Mouse (Mus musculus): ENCODE measurements around the gene Vps8. TPM values are rescaled to one million over a fixed set of nuclear protein-coding genes. Genes with fewer than 3 reads are reported as not detected.

Vps8 gene
- polyA plus RNA-seq, 1 experiment from 2014 or later = 41.1 TPM

DNA sequence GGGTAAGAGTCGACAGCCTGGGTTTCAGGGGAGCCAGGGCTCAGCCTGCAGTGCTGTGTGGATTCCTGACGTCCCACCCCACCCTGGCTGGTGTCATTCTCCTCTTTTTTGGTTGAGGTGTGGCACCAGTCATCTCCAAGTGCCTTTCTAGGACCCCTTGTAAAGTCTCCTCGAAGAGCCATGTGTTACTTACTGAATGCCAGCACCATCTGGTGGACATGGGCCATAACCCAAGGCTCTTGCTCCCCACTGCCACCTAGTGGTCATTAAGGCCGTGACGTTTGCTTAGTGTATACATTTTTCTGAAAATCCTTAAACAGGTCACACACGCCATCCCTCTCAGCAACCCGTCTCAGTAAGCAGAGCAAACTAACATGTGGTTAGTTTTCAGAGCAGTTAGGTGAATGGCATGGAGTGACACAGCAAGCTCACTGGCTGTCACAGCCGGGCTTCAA, 10.3 kb upstream of the Vps8 start:
- 19% methylated on average over 8 of the region's 8 CpGs for WGBS
- Histone ChIP-seq H3K9me3 (ENCODE audit: control insufficient read depth, low read length) (no peaks in the 10 kb centered on the region), H3K4me2 (ENCODE audit: low read length) (no peak overlapping the region), H3K36me3 (ENCODE audit: control insufficient read depth, insufficient read depth, low read length) (no peaks in the 10 kb centered on the region), H3K27me3 (ENCODE audit: control insufficient read depth, insufficient read depth, low read length) (no peaks in the 10 kb centered on the region), H3K4me3 (replicated peaks; ENCODE audit: low read depth, low read length) (no peak overlapping the region), H3K27ac (replicated peaks; ENCODE audit: low read depth, low read length) (no peak overlapping the region), H3K9ac (replicated peaks; ENCODE audit: low read length) (no peak overlapping the region), H3K4me1 (ENCODE audit: control insufficient read depth, insufficient read depth, low read length) (no peaks in the 10 kb centered on the region)
- ATAC-seq (ENCODE audit: low FRiP score, low TSS enrichment) (peak; percentile 64; the same call in 1 of the 2 replicates), DNase-seq (peak; percentile 94)

DNA sequence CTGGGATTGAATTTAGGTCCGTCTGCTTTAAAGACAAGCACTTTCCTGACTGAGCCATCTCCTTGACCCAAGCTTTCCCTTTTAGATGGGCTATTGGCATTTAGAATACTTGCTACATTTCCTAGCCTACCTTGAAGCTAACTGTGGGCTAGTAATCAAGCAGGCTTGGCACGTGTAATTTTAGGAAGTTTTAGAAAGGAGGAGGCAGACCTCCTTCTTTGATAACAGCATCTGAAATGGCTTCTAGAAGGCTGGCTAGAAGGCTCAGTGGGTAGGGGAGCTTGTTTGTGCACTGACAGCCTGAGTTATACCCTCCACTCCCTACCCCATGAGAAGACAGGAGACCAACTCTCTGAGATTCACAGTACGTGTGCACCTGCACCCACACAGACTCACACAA, 9.1 kb upstream of the Vps8 start:
- H3K4me2 ChIP-seq (ENCODE audit: low read length) = no peak overlapping the region
- no peak overlapping the region for H3K27ac ChIP-seq (replicated peaks; ENCODE audit: low read depth, low read length)
- H3K27me3 ChIP-seq (ENCODE audit: control insufficient read depth, insufficient read depth, low read length) = no peaks in the 10 kb centered on the region
- no peaks in the 10 kb centered on the region for H3K9me3 ChIP-seq (ENCODE audit: control insufficient read depth, low read length)
- ATAC-seq (ENCODE audit: low FRiP score, low TSS enrichment) (no peak), DNase-seq (no peak)
- no peak overlapping the region for H3K9ac ChIP-seq (replicated peaks; ENCODE audit: low read length)
- H3K36me3 ChIP-seq (ENCODE audit: control insufficient read depth, insufficient read depth, low read length) = no peaks in the 10 kb centered on the region
- 87% methylated on average over 3 of the region's 3 CpGs for WGBS
- no peaks in the 10 kb centered on the region for H3K4me1 ChIP-seq (ENCODE audit: control insufficient read depth, insufficient read depth, low read length)
- H3K4me3 ChIP-seq (replicated peaks; ENCODE audit: low read depth, low read length) = no peak overlapping the region

DNA sequence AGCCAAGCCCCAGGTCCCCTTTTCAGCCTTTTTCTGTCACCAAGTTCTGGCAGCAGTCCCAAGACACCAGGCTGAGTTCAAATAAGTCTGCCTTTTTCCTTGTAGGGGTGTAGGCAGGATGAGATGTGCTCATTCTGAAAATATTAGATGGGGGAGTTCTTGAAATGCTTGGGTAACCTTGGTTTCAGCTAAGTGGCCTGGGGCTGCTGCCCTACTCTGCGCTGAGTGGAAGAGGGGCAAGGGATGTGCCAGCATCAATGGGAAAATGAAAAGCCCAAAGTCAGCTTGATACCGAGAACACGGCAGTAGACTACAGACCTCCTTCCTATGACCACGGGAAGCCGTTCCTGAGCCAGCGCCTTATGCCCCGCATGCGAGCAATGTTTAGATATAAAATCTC, 7.8 kb upstream of the Vps8 start:
- no peaks in the 10 kb centered on the region for H3K9me3 ChIP-seq (ENCODE audit: control insufficient read depth, low read length)
- no peak overlapping the region for H3K4me3 ChIP-seq (replicated peaks; ENCODE audit: low read depth, low read length)
- no peak overlapping the region for H3K9ac ChIP-seq (replicated peaks; ENCODE audit: low read length)
- H3K27ac ChIP-seq (replicated peaks; ENCODE audit: low read depth, low read length) = no peak overlapping the region
- H3K27me3 ChIP-seq (ENCODE audit: control insufficient read depth, insufficient read depth, low read length) = no peaks in the 10 kb centered on the region
- no peak for ATAC-seq (ENCODE audit: low FRiP score, low TSS enrichment)
- WGBS = 95% methylated on average over 8 of the region's 8 CpGs
- H3K36me3 ChIP-seq (ENCODE audit: control insufficient read depth, insufficient read depth, low read length) = no peaks in the 10 kb centered on the region
- H3K4me1 ChIP-seq (ENCODE audit: control insufficient read depth, insufficient read depth, low read length) = no peaks in the 10 kb centered on the region
- H3K4me2 ChIP-seq (ENCODE audit: low read length) = no peak overlapping the region
- no peak for DNase-seq

DNA sequence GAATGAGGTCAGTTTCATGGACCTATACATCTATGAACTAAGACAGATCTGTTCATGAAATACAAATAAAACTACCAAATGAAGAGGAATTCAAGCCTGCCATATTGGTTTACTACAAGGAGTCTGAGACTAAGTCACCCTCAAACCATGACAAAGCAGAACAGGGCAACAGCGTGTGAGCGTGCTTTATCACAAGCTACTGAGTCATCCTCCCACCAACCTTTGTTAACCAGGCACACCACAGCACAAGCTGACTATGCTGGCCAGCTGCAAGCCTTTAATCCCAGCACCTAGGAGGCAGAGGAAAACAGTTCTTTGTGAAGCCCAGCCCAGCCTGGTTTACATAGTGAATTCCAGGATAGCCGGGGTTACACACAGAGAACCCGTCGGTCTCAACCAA, 4.9 kb upstream of the Vps8 start:
- H3K27ac ChIP-seq (replicated peaks; ENCODE audit: low read depth, low read length) = no peak overlapping the region
- H3K4me3 ChIP-seq (replicated peaks; ENCODE audit: low read depth, low read length) = no peak overlapping the region
- no peaks in the 10 kb centered on the region for H3K36me3 ChIP-seq (ENCODE audit: control insufficient read depth, insufficient read depth, low read length)
- no peaks in the 10 kb centered on the region for H3K9me3 ChIP-seq (ENCODE audit: control insufficient read depth, low read length)
- DNase-seq (no peak), ATAC-seq (ENCODE audit: low FRiP score, low TSS enrichment) (no peak)
- no peaks in the 10 kb centered on the region for H3K27me3 ChIP-seq (ENCODE audit: control insufficient read depth, insufficient read depth, low read length)
- H3K4me2 ChIP-seq (ENCODE audit: low read length) = no peak overlapping the region
- no peaks in the 10 kb centered on the region for H3K4me1 ChIP-seq (ENCODE audit: control insufficient read depth, insufficient read depth, low read length)
- no peak overlapping the region for H3K9ac ChIP-seq (replicated peaks; ENCODE audit: low read length)
- WGBS = 39% methylated on average over 5 of the region's 5 CpGs

DNA sequence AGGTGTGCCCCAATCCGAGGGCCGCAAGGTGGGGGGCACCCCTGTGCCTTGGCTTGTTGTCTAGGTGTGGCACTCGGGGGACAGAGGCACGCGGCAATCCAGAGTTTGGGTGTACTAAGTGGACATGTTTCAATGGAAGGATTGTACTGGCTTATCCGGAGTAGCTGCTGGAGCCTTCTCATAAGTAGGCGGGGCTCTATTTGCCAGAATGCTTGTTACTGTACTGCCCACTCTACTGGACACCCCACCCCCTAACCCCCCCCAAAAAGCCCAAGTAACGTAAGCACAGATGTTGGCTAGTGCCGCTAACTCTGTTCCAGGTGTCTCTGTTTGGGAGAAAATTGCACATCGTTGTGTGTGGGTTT, 610 bp downstream of the Vps8 start:
- Histone ChIP-seq H3K27me3 (ENCODE audit: control insufficient read depth, insufficient read depth, low read length) (no peaks in the 10 kb centered on the region), H3K36me3 (ENCODE audit: control insufficient read depth, insufficient read depth, low read length) (no peaks in the 10 kb centered on the region), H3K4me1 (ENCODE audit: control insufficient read depth, insufficient read depth, low read length) (0 out of 2 replicates have a peak, but pooled peaks cover 4% of the 10 kb centered on the region), H3K27ac (replicated peaks; ENCODE audit: low read depth, low read length) (peak overlapping the region; percentile 70), H3K4me3 (replicated peaks; ENCODE audit: low read depth, low read length) (peak overlapping the region; percentile 74), H3K9me3 (ENCODE audit: control insufficient read depth, low read length) (no peaks in the 10 kb centered on the region), H3K4me2 (ENCODE audit: low read length) (peak overlapping the region; percentile 92), H3K9ac (replicated peaks; ENCODE audit: low read length) (peak overlapping the region; percentile 75)
- DNase-seq (peak; percentile 42), ATAC-seq (ENCODE audit: low FRiP score, low TSS enrichment) (no peak; the same call in 1 of the 2 replicates)
- WGBS = 6% methylated on average over 10 of the region's 10 CpGs

DNA sequence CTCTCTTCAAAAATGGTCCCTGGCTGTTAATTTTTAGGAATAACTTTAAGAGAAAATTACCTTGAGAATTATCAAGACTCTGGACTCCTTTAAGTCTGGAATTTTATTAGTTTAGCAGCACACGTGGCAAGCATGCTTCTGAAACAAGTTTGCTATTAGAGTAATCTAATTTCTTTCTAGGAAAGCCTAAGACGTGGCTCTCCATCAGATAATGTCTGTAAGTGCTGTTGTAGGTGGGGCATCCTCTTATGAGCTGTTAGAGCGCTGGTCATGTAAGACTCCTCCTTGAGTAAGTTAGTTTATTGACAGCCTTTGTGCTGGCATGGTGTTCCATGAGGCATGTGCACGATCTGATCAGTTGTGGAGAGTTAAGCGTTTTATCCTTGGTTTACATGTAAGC, 5.2 kb downstream of the Vps8 start:
- H3K9me3 ChIP-seq (ENCODE audit: control insufficient read depth, low read length) = no peaks in the 10 kb centered on the region
- no peak overlapping the region for H3K9ac ChIP-seq (replicated peaks; ENCODE audit: low read length)
- ATAC-seq (ENCODE audit: low FRiP score, low TSS enrichment) = no peak
- no peak for DNase-seq
- no peak overlapping the region for H3K27ac ChIP-seq (replicated peaks; ENCODE audit: low read depth, low read length)
- H3K4me3 ChIP-seq (replicated peaks; ENCODE audit: low read depth, low read length) = no peak overlapping the region
- 0 out of 2 replicates have a peak, but pooled peaks cover 4% of the 10 kb centered on the region for H3K4me1 ChIP-seq (ENCODE audit: control insufficient read depth, insufficient read depth, low read length)
- 88% methylated on average over 5 of the region's 5 CpGs for WGBS
- no peaks in the 10 kb centered on the region for H3K36me3 ChIP-seq (ENCODE audit: control insufficient read depth, insufficient read depth, low read length)
- no peaks in the 10 kb centered on the region for H3K27me3 ChIP-seq (ENCODE audit: control insufficient read depth, insufficient read depth, low read length)
- no peak overlapping the region for H3K4me2 ChIP-seq (ENCODE audit: low read length)

DNA sequence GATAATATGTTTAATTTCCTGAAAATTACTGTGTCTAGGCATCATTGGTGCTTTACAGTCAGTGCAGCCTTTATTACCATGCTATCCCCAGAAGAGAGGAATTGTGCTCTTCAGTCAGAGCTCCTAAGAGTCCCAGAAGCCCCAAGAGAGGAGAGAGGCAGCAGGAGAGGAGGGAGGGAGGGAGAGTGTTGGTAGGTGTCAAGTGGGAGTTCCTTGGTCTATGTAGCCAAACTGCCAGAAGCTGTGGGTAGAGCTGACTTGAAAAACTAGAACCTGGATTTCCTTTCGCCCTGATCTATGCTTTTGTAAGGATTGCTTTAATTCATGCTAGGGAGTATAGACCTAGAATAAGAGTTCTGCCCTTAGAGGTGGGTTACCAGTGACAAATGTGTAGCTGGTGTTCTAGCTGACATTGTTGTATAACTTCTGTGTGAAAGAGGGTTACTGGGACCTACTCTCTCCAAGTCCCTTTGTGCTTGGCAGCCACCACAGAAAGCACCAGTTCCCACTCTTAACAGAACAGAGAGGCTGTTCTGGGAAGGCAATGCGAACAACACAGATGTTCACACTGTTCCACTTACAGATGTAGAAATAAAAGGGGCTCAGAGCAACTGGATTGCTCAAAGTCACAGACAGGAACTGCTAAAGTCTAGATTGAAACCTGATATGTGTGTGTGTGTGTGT, 7.6 kb downstream of the Vps8 start:
- Histone ChIP-seq H3K4me3 (replicated peaks; ENCODE audit: low read depth, low read length) (no peak overlapping the region), H3K36me3 (ENCODE audit: control insufficient read depth, insufficient read depth, low read length) (no peaks in the 10 kb centered on the region), H3K9me3 (ENCODE audit: control insufficient read depth, low read length) (no peaks in the 10 kb centered on the region), H3K27ac (replicated peaks; ENCODE audit: low read depth, low read length) (no peak overlapping the region), H3K9ac (replicated peaks; ENCODE audit: low read length) (no peak overlapping the region), H3K4me1 (ENCODE audit: control insufficient read depth, insufficient read depth, low read length) (no peaks in the 10 kb centered on the region), H3K27me3 (ENCODE audit: control insufficient read depth, insufficient read depth, low read length) (no peaks in the 10 kb centered on the region), H3K4me2 (ENCODE audit: low read length) (no peak overlapping the region)
- ATAC-seq (ENCODE audit: low FRiP score, low TSS enrichment) (no peak), DNase-seq (no peak)
- 93% methylated on average over 2 of the region's 2 CpGs for WGBS

DNA sequence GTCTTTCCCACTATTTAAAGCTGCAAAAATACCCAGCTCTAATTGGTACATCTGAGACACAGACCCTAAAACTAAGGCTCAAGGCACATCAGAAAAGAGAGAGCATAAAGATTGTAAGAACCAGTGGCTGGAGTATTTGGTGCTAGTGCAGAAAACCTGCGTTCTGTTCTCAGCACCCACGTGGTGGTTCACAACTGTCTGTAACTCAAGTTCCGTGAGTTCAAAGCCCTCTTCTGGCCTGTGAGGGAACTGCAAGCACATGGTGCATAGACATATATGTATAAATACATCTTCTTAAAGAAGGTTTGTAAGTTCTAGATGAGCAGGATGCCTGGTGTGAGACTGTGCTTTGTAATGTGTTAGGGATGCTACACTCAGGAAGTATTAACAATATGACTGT, 8.7 kb downstream of the Vps8 start:
- DNase-seq (no peak), ATAC-seq (ENCODE audit: low FRiP score, low TSS enrichment) (no peak)
- 87% methylated on average over 3 of the region's 3 CpGs for WGBS
- Histone ChIP-seq H3K9me3 (ENCODE audit: control insufficient read depth, low read length) (no peaks in the 10 kb centered on the region), H3K9ac (replicated peaks; ENCODE audit: low read length) (no peak overlapping the region), H3K27ac (replicated peaks; ENCODE audit: low read depth, low read length) (no peak overlapping the region), H3K4me1 (ENCODE audit: control insufficient read depth, insufficient read depth, low read length) (no peaks in the 10 kb centered on the region), H3K27me3 (ENCODE audit: control insufficient read depth, insufficient read depth, low read length) (no peaks in the 10 kb centered on the region), H3K4me2 (ENCODE audit: low read length) (no peak overlapping the region), H3K4me3 (replicated peaks; ENCODE audit: low read depth, low read length) (no peak overlapping the region), H3K36me3 (ENCODE audit: control insufficient read depth, insufficient read depth, low read length) (no peaks in the 10 kb centered on the region)

DNA sequence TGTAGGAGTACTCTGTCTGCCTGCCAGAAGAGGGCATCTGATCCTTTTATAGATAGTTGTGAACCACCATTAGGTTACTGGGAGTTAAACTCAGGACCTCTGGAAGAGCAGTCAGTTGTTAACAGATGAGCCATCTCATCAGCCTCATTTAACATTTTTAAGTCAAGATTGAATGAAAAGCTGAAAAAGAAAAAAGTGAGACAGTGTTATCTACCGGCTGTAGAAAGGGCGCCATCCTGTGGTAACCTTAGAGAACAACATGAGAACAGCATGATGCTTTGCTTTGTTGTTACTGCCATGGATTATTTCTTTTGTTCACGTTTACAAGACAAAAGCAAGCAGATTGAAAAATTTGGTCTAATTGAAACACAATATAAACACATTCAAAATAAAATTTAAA, 10.6 kb downstream of the Vps8 start:
- no peaks in the 10 kb centered on the region for H3K27me3 ChIP-seq (ENCODE audit: control insufficient read depth, insufficient read depth, low read length)
- H3K9me3 ChIP-seq (ENCODE audit: control insufficient read depth, low read length) = no peaks in the 10 kb centered on the region
- 44% methylated on average over 3 of the region's 3 CpGs for WGBS
- H3K9ac ChIP-seq (replicated peaks; ENCODE audit: low read length) = no peak overlapping the region
- DNase-seq (peak; percentile 35), ATAC-seq (ENCODE audit: low FRiP score, low TSS enrichment) (no peak)
- no peak overlapping the region for H3K27ac ChIP-seq (replicated peaks; ENCODE audit: low read depth, low read length)
- no peak overlapping the region for H3K4me2 ChIP-seq (ENCODE audit: low read length)
- H3K4me1 ChIP-seq (ENCODE audit: control insufficient read depth, insufficient read depth, low read length) = no peaks in the 10 kb centered on the region
- H3K36me3 ChIP-seq (ENCODE audit: control insufficient read depth, insufficient read depth, low read length) = peaks cover 5% of the 10 kb centered on the region; the same call in 1 of the 2 replicates
- no peak overlapping the region for H3K4me3 ChIP-seq (replicated peaks; ENCODE audit: low read depth, low read length)
